Mouse (Mus musculus) B cell, adult (primary cell): ENCODE data around the gene Fcgr1. TPM values are rescaled to one million over a fixed set of nuclear protein-coding genes. Genes with fewer than 3 reads are reported as not detected.

Experiments used
- total RNA-seq: library from RNA; stranded (reverse); gene quantifications from 4 replicates; pipeline ENCODE4 v1.2.4, GENCODE M21; 2023; ENCODE audit not compliant: inconsistent age

Gene Fcgr1
- total RNA-seq, result 0.19 to 0.60 TPM (median 0.52 TPM) in 4 replicates

GRCm38 (mm10) chr3:96293787-96294186 lies at the start of gene Fcgr1:
Gene Fcgr1 (minus strand): TSS chr3:96293969.

GRCm38 (mm10) chr3:96269511-96270474 lies 24.0 kb downstream of the Fcgr1 start, which contains the start of gene Hist2h2bb:
Gene Hist2h2bb (plus strand): TSS chr3:96269752.

GRCm38 (mm10) chr3:96268051-96268775 lies 25.6 kb downstream of the Fcgr1 start, which contains the start of gene Hist2h3b:
Gene Hist2h3b (plus strand): TSS chr3:96268654.

GRCm38 (mm10) chr3:96262979-96263550 lies 30.7 kb downstream of the Fcgr1 start, which contains the start of gene Hist2h4:
Gene Hist2h4 (minus strand): TSS chr3:96263311.

GRCm38 (mm10) chr3:96246427-96246856 lies 47.3 kb downstream of the Fcgr1 start, which contains the start of gene Hist2h3c1:
Gene Hist2h3c1 (plus strand): TSS chr3:96246685.

GRCm38 (mm10) chr3:96245003-96245886 lies 48.5 kb downstream of the Fcgr1 start, which contains the start of gene Hist2h2aa1:
Gene Hist2h2aa1 (plus strand): TSS chr3:96245497.

GRCm38 (mm10) chr3:96239949-96240798 lies 53.6 kb downstream of the Fcgr1 start, which contains the start of gene Hist2h2aa2:
Gene Hist2h2aa2 (minus strand): TSS chr3:96240276.

GRCm38 (mm10) chr3:96238954-96239793 lies 54.6 kb downstream of the Fcgr1 start, which contains the start of gene Hist2h3c2:
Gene Hist2h3c2 (minus strand): TSS chr3:96239127.

Other genes with a start within 250 kb of the Fcgr1 start
- gene Vps45, start 235.5 kb downstream of the Fcgr1 start, total RNA-seq, result 16.8 to 29.1 TPM (median 20.3 TPM) in 4 replicates
- 53.7 to 61.3 TPM (median 54.9 TPM) in 4 replicates for gene Otud7b, start 189.4 kb downstream of the Fcgr1 start, total RNA-seq
- gene Mtmr11, start 132.0 kb downstream of the Fcgr1 start, total RNA-seq, result 1.9 to 3.4 TPM (median 2.4 TPM) in 4 replicates
- gene Sf3b4, start 121.6 kb downstream of the Fcgr1 start, total RNA-seq, result 86.6 to 96.9 TPM (median 89.8 TPM) in 4 replicates
- gene Sv2a, start 112.8 kb downstream of the Fcgr1 start, total RNA-seq, result 2.2 to 4.4 TPM (median 2.7 TPM) in 4 replicates
- 8.4 to 10.2 TPM (median 9.0 TPM) in 4 replicates for gene Bola1, start 74.3 kb downstream of the Fcgr1 start, total RNA-seq
- gene Hist2h2ab, start 74.1 kb downstream of the Fcgr1 start, total RNA-seq, result 5.1 to 10.3 TPM (median 7.2 TPM) in 4 replicates
- 110 to 130 TPM (median 113 TPM) in 4 replicates for gene Hist2h2ac, start 73.1 kb downstream of the Fcgr1 start, total RNA-seq
- gene Hist2h2be, start 72.8 kb downstream of the Fcgr1 start, total RNA-seq, result 4.9 to 5.8 TPM (median 5.0 TPM) in 4 replicates
- 1.6 to 5.2 TPM (median 3.2 TPM) in 4 replicates for gene Hist2h3c2, start 54.8 kb downstream of the Fcgr1 start, total RNA-seq
- 684 to 746 TPM (median 716 TPM) in 4 replicates for gene Hist2h2aa2, start 53.7 kb downstream of the Fcgr1 start, total RNA-seq
- gene Hist2h2aa1, start 48.5 kb downstream of the Fcgr1 start, total RNA-seq, result 4.9 to 9.3 TPM (median 6.8 TPM) in 3 of 4 replicates, not detected in the other
- not detected in 4 replicates for gene Hist2h3c1, start 47.3 kb downstream of the Fcgr1 start, total RNA-seq
- 52.3 to 62.2 TPM (median 53.7 TPM) in 4 replicates for gene Hist2h4, start 30.7 kb downstream of the Fcgr1 start, total RNA-seq
- 151 to 194 TPM (median 183 TPM) in 4 replicates for gene Hist2h3b, start 25.3 kb downstream of the Fcgr1 start, total RNA-seq
- 179 to 204 TPM (median 198 TPM) in 4 replicates for gene Hist2h2bb, start 24.2 kb downstream of the Fcgr1 start, total RNA-seq
- gene BC107364, start 158.3 kb upstream of the Fcgr1 start, total RNA-seq, result not detected in 4 replicates
- not detected in 4 replicates for gene Hfe2, start 231.2 kb upstream of the Fcgr1 start, total RNA-seq